Mouse (Mus musculus) liver, embryonic 14.5 days (tissue): ENCODE measurements around the gene Itih1. TPM values are rescaled to one million over a fixed set of nuclear protein-coding genes. Genes with fewer than 3 reads are reported as not detected.

Experiments used
- ATAC-seq: fragments of 200-750 bp; cut with Nextera tagmentation; 2 replicates; pipeline ENCODE4 v1.8.0; 2017; ENCODE audit warnings: moderate number of reproducible peaks, mild to moderate bottlenecking, moderate library complexity; ENCODE audit not compliant: insufficient read depth
- DNase-seq, 3 experiments: peaks; one replicate each; pipeline ENCODE4 v3.0.0-alpha.2; 2012 to 2013; ENCODE audit warnings: low read depth in 3 of 3, low spot score in 3 of 3
- H3K27ac ChIP-seq: fragments of 300-500 bp; sonication (generic); 2 replicates; pipeline ENCODE4 v1.5.1; 2014; ENCODE audit warnings: moderate library complexity, mild to moderate bottlenecking, control low read depth, inconsistent platforms
- H3K27me3 ChIP-seq: fragments of 300-500 bp; sonication (generic); 2 replicates; pipeline ENCODE4 v1.6.1; 2014; ENCODE audit warnings: mild to moderate bottlenecking, low read length, moderate library complexity; ENCODE audit not compliant: control insufficient read depth, insufficient read depth
- H3K36me3 ChIP-seq: fragments of 300-500 bp; sonication (generic); replicated peaks from 2 replicates; pipeline ENCODE4 v1.6.1; 2014; ENCODE audit warnings: low read depth; ENCODE audit not compliant: control insufficient read depth, insufficient read depth
- H3K4me1 ChIP-seq, 2 experiments: fragments of 200-500 bp in 1 of 2; fragments of 300-500 bp in 1 of 2; sonication (generic) in 1 of 2; replicated peaks; 2 replicates each; pipeline ENCODE4 v1.6.1; 2012 to 2014; ENCODE audit warnings: antibody characterized with exemption in 1 of 2, inconsistent platforms in 1 of 2, low read length in 1 of 2; ENCODE audit not compliant: control insufficient read depth in 2 of 2, insufficient read depth in 2 of 2
- H3K4me2 ChIP-seq: fragments of 300-500 bp; sonication (generic); 2 replicates; pipeline ENCODE4 v1.6.1; 2014; ENCODE audit warnings: low read depth, mild to moderate bottlenecking, control low read depth, moderate library complexity
- H3K4me3 ChIP-seq, 2 experiments: fragments of 200-500 bp in 1 of 2; fragments of 300-500 bp in 1 of 2; sonication (generic) in 1 of 2; 2 replicates each; pipeline ENCODE4 v1.5.1; 2012 to 2014; ENCODE audit warnings: low read depth in 2 of 2, low read length in 2 of 2, mild to moderate bottlenecking in 2 of 2, control low read depth in 1 of 2, inconsistent platforms in 1 of 2, moderate library complexity in 1 of 2; ENCODE audit not compliant: insufficient read depth in 1 of 2
- H3K9ac ChIP-seq: fragments of 300-500 bp; sonication (generic); replicated peaks from 2 replicates; pipeline ENCODE4 v1.6.1; 2014; ENCODE audit warnings: mild to moderate bottlenecking, control low read depth, moderate library complexity
- H3K9me3 ChIP-seq: fragments of 300-500 bp; sonication (generic); 2 replicates; pipeline ENCODE4 v1.6.1; 2016; ENCODE audit warnings: low read length, mixed read lengths; ENCODE audit not compliant: control insufficient read depth
- CTCF ChIP-seq: IDR thresholded peaks from 2 replicates; pipeline ENCODE4 v1.5.1; 2016; ENCODE audit warnings: antibody characterized with exemption, low read depth, control low read depth
- EP300 ChIP-seq: IDR thresholded peaks from 2 replicates; pipeline ENCODE4 v1.6.1; 2016; ENCODE audit warnings: antibody characterized with exemption, low read depth
- WGBS: fragments of 180-500 bp; shearing (Covaris S2); extraction: QIAGEN DNeasy Blood & Tissue Kit; methylation state at CpG from one replicate; pipeline ENCODE4 v1.1.7; 2014; ENCODE audit not compliant: insufficient replicate concordance; 5-methylcytosine and 5-hydroxymethylcytosine counted together
- polyA plus RNA-seq, 2 experiments: library from polyadenylated mRNA; depleted of rRNA in 1 of 2; stranded (reverse) in 1 of 2; unstranded in 1 of 2; fragments of >200 nt; fragmentation: Nextera tagmentation in 1 of 2; extraction: Ambion mirVana in 1 of 2; gene quantifications; 2 replicates each; pipeline versions ENCODE4 v1.2.1 to v1.2.3; 2012 to 2014

The Itih1 gene
- polyA plus RNA-seq (2012; rRNA removed) (27.6 and 29.6 TPM in 2 replicates), polyA plus RNA-seq (2014; fragmentation: Nextera tagmentation; extraction: Ambion mirVana) (27.2 and 29.3 TPM in 2 replicates)

- H3K4me2 ChIP-seq, result peak within 1 kb of the TSS; percentile 46
- H3K9ac ChIP-seq, result no peak within 1 kb of the TSS
- peaks cover 0 to 10% of the 10 kb centered on the region in 2 experiments; a peak in 2 of 4 replicates for H3K4me1 ChIP-seq
- WGBS, result 74% methylated on average over 7 of the region's 7 CpGs
- H3K36me3 ChIP-seq, result no peaks in the 10 kb centered on the region
- H3K4me3 ChIP-seq, result peak within 1 kb of the TSS; percentile 5 to 40
- peak; percentile 40 for ATAC-seq
- H3K9me3 ChIP-seq, result no peaks in the 10 kb centered on the region
- TF ChIP-seq CTCF, result no peak
- no peak for TF ChIP-seq EP300
- DNase-seq, result no peak
- no peaks in the 10 kb centered on the region for H3K27me3 ChIP-seq
- no peak within 1 kb of the TSS for H3K27ac ChIP-seq
Measured at GRCm38 (mm10) chr14:30943038-30943437, at the start of gene Itih1. TSS of gene Itih1 (minus strand) at chr14:30943289.

- no peaks in the 10 kb centered on the region for H3K36me3 ChIP-seq
- H3K4me2 ChIP-seq, result no peak overlapping the region
- ATAC-seq, result no peak
- no peak for TF ChIP-seq CTCF
- TF ChIP-seq EP300, result no peak
- no peak overlapping the region for H3K4me3 ChIP-seq
- no peaks in the 10 kb centered on the region for H3K9me3 ChIP-seq
- H3K27ac ChIP-seq, result no peak overlapping the region
- no peak overlapping the region for H3K9ac ChIP-seq
- DNase-seq, result no peak
- no peaks in the 10 kb centered on the region for H3K27me3 ChIP-seq
- WGBS, result 67% methylated on average over 3 of the region's 3 CpGs
- no peaks in the 10 kb centered on the region for H3K4me1 ChIP-seq
Measured at GRCm38 (mm10) chr14:30976222-30976621, 33.1 kb upstream of the Itih1 start.

- DNase-seq, result no peak
- Histone ChIP-seq H3K27me3 (no peaks in the 10 kb centered on the region), H3K36me3 (no peaks in the 10 kb centered on the region), H3K4me3 (no peak overlapping the region), H3K9ac (no peak overlapping the region), H3K4me1 (no peaks in the 10 kb centered on the region), H3K9me3 (no peaks in the 10 kb centered on the region), H3K27ac (no peak overlapping the region), H3K4me2 (no peak overlapping the region)
- ATAC-seq, result no peak
- no peak for TF ChIP-seq EP300
- TF ChIP-seq CTCF, result no peak
- 66% methylated on average over 6 of the region's 6 CpGs for WGBS
Measured at GRCm38 (mm10) chr14:30974204-30974603, 31.1 kb upstream of the Itih1 start.

- no peak for TF ChIP-seq EP300
- TF ChIP-seq CTCF, result no peak
- Histone ChIP-seq H3K9me3 (no peaks in the 10 kb centered on the region), H3K9ac (no peak overlapping the region), H3K27me3 (no peaks in the 10 kb centered on the region), H3K4me3 (no peak overlapping the region), H3K36me3 (no peaks in the 10 kb centered on the region), H3K4me2 (no peak overlapping the region), H3K27ac (no peak overlapping the region), H3K4me1 (no peaks in the 10 kb centered on the region; a peak in 1 of 4 replicates)
- no peak for DNase-seq
- 71% methylated on average over 1 of the region's 1 CpGs for WGBS
- no peak for ATAC-seq
Measured at GRCm38 (mm10) chr14:30960366-30960765, 17.3 kb upstream of the Itih1 start.

- no peak for TF ChIP-seq EP300
- no peaks in the 10 kb centered on the region; the same call in 1 of the 2 replicates for H3K36me3 ChIP-seq
- 53% methylated on average over 4 of the region's 4 CpGs for WGBS
- H3K9me3 ChIP-seq, result no peaks in the 10 kb centered on the region
- no peak overlapping the region for H3K27ac ChIP-seq
- no peaks in the 10 kb centered on the region; a peak in 1 of 4 replicates for H3K4me1 ChIP-seq
- H3K27me3 ChIP-seq, result no peaks in the 10 kb centered on the region
- H3K9ac ChIP-seq, result no peak overlapping the region
- DNase-seq, result no peak
- ATAC-seq, result peak; percentile 52; the same call in 1 of the 2 replicates
- H3K4me2 ChIP-seq, result no peak overlapping the region
- no peak overlapping the region for H3K4me3 ChIP-seq
Measured at GRCm38 (mm10) chr14:30959031-30959430, 15.9 kb upstream of the Itih1 start.
